Mouse (Mus musculus) hindbrain, embryonic 16.5 days (tissue): ENCODE data around the gene Cdc42bpg. TPM values are rescaled to one million over a fixed set of nuclear protein-coding genes. Genes with fewer than 3 reads are reported as not detected.

Source experiments
- ATAC-seq: fragments of 200-750 bp; cut with Nextera tagmentation; 2 replicates; pipeline ENCODE4 v1.8.0; 2017; ENCODE audit warnings: moderate TSS enrichment, moderate library complexity
- H3K27ac ChIP-seq: fragments of 300-500 bp; sonication (generic); 2 replicates; pipeline ENCODE4 v1.5.1; 2014; ENCODE audit warnings: low read depth, mild to moderate bottlenecking, control low read depth, low read length, moderate library complexity
- H3K27me3 ChIP-seq: fragments of 300-500 bp; sonication (generic); replicated peaks from 2 replicates; pipeline ENCODE4 v1.6.1; 2014; ENCODE audit warnings: low read length; ENCODE audit not compliant: control insufficient read depth, insufficient read depth
- H3K36me3 ChIP-seq: fragments of 300-500 bp; sonication (generic); 2 replicates; pipeline ENCODE4 v1.6.1; 2014; ENCODE audit warnings: mild to moderate bottlenecking, low read length, moderate library complexity, mixed read lengths; ENCODE audit not compliant: control insufficient read depth, insufficient read depth
- H3K4me1 ChIP-seq: fragments of 300-500 bp; sonication (generic); 2 replicates; pipeline ENCODE4 v1.6.1; 2014; ENCODE audit warnings: low read depth, low read length; ENCODE audit not compliant: control insufficient read depth, insufficient read depth
- H3K4me2 ChIP-seq: fragments of 300-500 bp; sonication (generic); 2 replicates; pipeline ENCODE4 v1.6.1; 2014; ENCODE audit warnings: mild to moderate bottlenecking, low read length, control low read depth, moderate library complexity
- H3K4me3 ChIP-seq: fragments of 300-500 bp; sonication (generic); 2 replicates; pipeline ENCODE4 v1.5.1; 2014; ENCODE audit warnings: mild to moderate bottlenecking, low read length, control low read depth, moderate library complexity
- H3K9ac ChIP-seq: fragments of 300-500 bp; sonication (generic); 2 replicates; pipeline ENCODE4 v1.6.1; 2014; ENCODE audit warnings: low read depth, mild to moderate bottlenecking, control low read depth, low read length, moderate library complexity
- H3K9me3 ChIP-seq: fragments of 300-500 bp; sonication (generic); 2 replicates; pipeline ENCODE4 v1.6.1; 2014; ENCODE audit warnings: mild to moderate bottlenecking, low read length, moderate library complexity; ENCODE audit not compliant: control insufficient read depth
- WGBS: fragments of 180-500 bp; shearing (Covaris S2); extraction: QIAGEN DNeasy Blood & Tissue Kit; methylation state at CpG from one replicate; pipeline ENCODE4 v1.1.7; 2014; 5-methylcytosine and 5-hydroxymethylcytosine counted together
- polyA plus RNA-seq: library from polyadenylated mRNA; unstranded; fragments of >200 nt; fragmentation: Nextera tagmentation; extraction: Ambion mirVana; gene quantifications from 2 replicates; pipeline ENCODE4 v1.2.1, GENCODE M21; 2015

The Cdc42bpg gene
- polyA plus RNA-seq: 0.26 and 0.31 TPM in 2 replicates

GRCm38 (mm10) chr19:6306137-6306551, at the start of gene Cdc42bpg:
Gene Cdc42bpg (plus strand): TSS chr19:6306456.
- Histone ChIP-seq H3K9ac (peak within 1 kb of the TSS; percentile 58), H3K36me3 (no peaks in the 10 kb centered on the region), H3K9me3 (no peaks in the 10 kb centered on the region), H3K27me3 (no peaks in the 10 kb centered on the region), H3K4me3 (peak within 1 kb of the TSS; percentile 55), H3K27ac (peak within 1 kb of the TSS; percentile 14; the same call in 1 of the 2 replicates), H3K4me2 (peak within 1 kb of the TSS; percentile 65), H3K4me1 (peaks cover 6% of the 10 kb centered on the region; the same call in 1 of the 2 replicates)
- under 1% methylated on average over 31 of the region's 38 CpGs for WGBS
- ATAC-seq: peak; percentile 80

- Histone ChIP-seq H3K9ac (no peak overlapping the region), H3K36me3 (peaks cover 47% of the 10 kb centered on the region), H3K27me3 (no peaks in the 10 kb centered on the region), H3K4me1 (no peaks in the 10 kb centered on the region), H3K27ac (no peak overlapping the region), H3K9me3 (no peaks in the 10 kb centered on the region), H3K4me3 (no peak overlapping the region), H3K4me2 (no peak overlapping the region)
- no peak for ATAC-seq
- WGBS: 76% methylated on average over 2 of the region's 2 CpGs
Measured at GRCm38 (mm10) chr19:6260428-6260827, 45.8 kb upstream of the Cdc42bpg start.

- ATAC-seq: no peak
- Histone ChIP-seq H3K4me3 (no peak overlapping the region), H3K9me3 (no peaks in the 10 kb centered on the region), H3K36me3 (peaks cover 47% of the 10 kb centered on the region), H3K27me3 (no peaks in the 10 kb centered on the region), H3K4me1 (no peaks in the 10 kb centered on the region), H3K4me2 (no peak overlapping the region), H3K9ac (no peak overlapping the region), H3K27ac (no peak overlapping the region)
- WGBS: 82% methylated on average over 4 of the region's 4 CpGs
Measured at GRCm38 (mm10) chr19:6260946-6261345, 45.3 kb upstream of the Cdc42bpg start.

- Histone ChIP-seq H3K9ac (no peak overlapping the region), H3K4me3 (no peak overlapping the region), H3K27me3 (no peaks in the 10 kb centered on the region), H3K9me3 (no peaks in the 10 kb centered on the region), H3K4me1 (no peaks in the 10 kb centered on the region), H3K4me2 (no peak overlapping the region), H3K36me3 (peaks cover 44% of the 10 kb centered on the region), H3K27ac (no peak overlapping the region)
- no peak for ATAC-seq
- 94% methylated on average over 14 of the region's 14 CpGs for WGBS
Measured at GRCm38 (mm10) chr19:6261379-6261778, 44.9 kb upstream of the Cdc42bpg start.

- Histone ChIP-seq H3K4me1 (no peaks in the 10 kb centered on the region), H3K27me3 (no peaks in the 10 kb centered on the region), H3K36me3 (peaks cover 37% of the 10 kb centered on the region), H3K4me2 (no peak overlapping the region), H3K9ac (no peak overlapping the region), H3K4me3 (no peak overlapping the region), H3K9me3 (no peaks in the 10 kb centered on the region), H3K27ac (no peak overlapping the region)
- ATAC-seq: no peak
- WGBS: 66% methylated on average over 7 of the region's 7 CpGs
Measured at GRCm38 (mm10) chr19:6262222-6262621, 44.0 kb upstream of the Cdc42bpg start.

- no peak for ATAC-seq
- H3K36me3 ChIP-seq: peaks cover 31% of the 10 kb centered on the region
- no peaks in the 10 kb centered on the region for H3K9me3 ChIP-seq
Measured at GRCm38 (mm10) chr19:6262839-6263433, 43.3 kb upstream of the Cdc42bpg start.

GRCm38 (mm10) chr19:6264200-6264599, 42.1 kb upstream of the Cdc42bpg start:
- Histone ChIP-seq H3K27me3 (no peaks in the 10 kb centered on the region), H3K36me3 (peaks cover 23% of the 10 kb centered on the region), H3K9me3 (no peaks in the 10 kb centered on the region), H3K4me2 (no peak overlapping the region), H3K4me1 (no peaks in the 10 kb centered on the region), H3K27ac (no peak overlapping the region), H3K9ac (no peak overlapping the region), H3K4me3 (no peak overlapping the region)
- WGBS: 85% methylated on average over 9 of the region's 9 CpGs
- no peak for ATAC-seq

More at GRCm38 (mm10) chr19:6262839-6263433, 43.3 kb upstream of the Cdc42bpg start:
- Histone ChIP-seq H3K27me3 (no peaks in the 10 kb centered on the region), H3K4me1 (no peaks in the 10 kb centered on the region), H3K4me2 (no peak overlapping the region), H3K27ac (no peak overlapping the region), H3K9ac (no peak overlapping the region), H3K4me3 (no peak overlapping the region)
- WGBS: 90% methylated on average over 8 of the region's 8 CpGs

GRCm38 (mm10) chr19:6264945-6265344, 41.3 kb upstream of the Cdc42bpg start:
- Histone ChIP-seq H3K9ac (no peak overlapping the region), H3K36me3 (peaks cover 21% of the 10 kb centered on the region), H3K27ac (no peak overlapping the region), H3K27me3 (no peaks in the 10 kb centered on the region), H3K4me2 (no peak overlapping the region), H3K4me3 (no peak overlapping the region), H3K4me1 (no peaks in the 10 kb centered on the region), H3K9me3 (no peaks in the 10 kb centered on the region)
- ATAC-seq: no peak
- 90% methylated on average over 8 of the region's 8 CpGs for WGBS

GRCm38 (mm10) chr19:6265727-6266182, 40.5 kb upstream of the Cdc42bpg start:
- 63% methylated on average over 6 of the region's 6 CpGs for WGBS
- H3K4me3 ChIP-seq: no peak overlapping the region
- no peaks in the 10 kb centered on the region for H3K9me3 ChIP-seq
- no peaks in the 10 kb centered on the region for H3K27me3 ChIP-seq
- no peaks in the 10 kb centered on the region for H3K4me1 ChIP-seq
- H3K9ac ChIP-seq: no peak overlapping the region
- no peak for ATAC-seq
- no peak overlapping the region for H3K27ac ChIP-seq
- no peak overlapping the region for H3K4me2 ChIP-seq
- H3K36me3 ChIP-seq: peaks cover 14% of the 10 kb centered on the region
